Comparison of ENCODE assay signal across 18 mouse cellular contexts in the genomic region with DNA sequence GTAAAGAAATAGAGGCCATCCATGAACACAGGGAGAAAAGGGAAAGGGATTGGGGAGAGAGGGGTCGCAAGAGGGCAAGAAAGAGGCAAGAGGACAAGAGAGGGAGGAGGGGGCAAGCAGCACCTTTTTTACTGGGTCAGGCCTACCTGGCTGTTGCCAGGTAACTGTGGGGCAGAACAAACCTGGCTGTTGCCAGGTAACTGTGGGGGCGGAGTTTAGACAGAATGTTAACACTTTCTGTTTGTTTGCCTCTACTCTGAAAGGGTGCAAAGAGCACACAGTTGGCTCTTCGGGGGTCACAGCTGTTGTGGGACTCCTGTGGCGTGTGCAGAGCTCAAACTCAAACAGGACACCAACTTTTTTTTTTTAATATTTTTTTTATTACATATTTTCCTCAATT.
DNase-seq lines count a peak whose midpoint lies in the region; ATAC-seq and TF ChIP-seq lines count a peak whose summit lies in the region.
"Had no signal": no experiment of that assay in that cellular context is flagged by ENCODE, and none has a peak within 500 bp of the region (broad histone marks: within the 10 kb centered on the region; RNA-seq: fewer than 3 reads in every experiment).

No protein-coding gene starts in this region.

- H3K4me1 ChIP-seq in intestine, embryonic 15.5 days (replicated peaks): peaks cover 10% of the 10 kb centered on the region
- no peaks in the 10 kb centered on the region for H3K4me1 ChIP-seq in liver, postnatal 0 days (ENCODE audit: insufficient read depth)

- no peak overlapping the region for H3K4me3 ChIP-seq in intestine, embryonic 15.5 days (replicated peaks)
- no peak overlapping the region for H3K4me3 ChIP-seq in liver, postnatal 0 days (ENCODE audit: low read depth, low read length)
- H3K4me3 ChIP-seq: embryonic facial prominence, embryonic 12.5 days; forebrain, embryonic 15.5 days; midbrain, embryonic 13.5 days; neural tube, embryonic 15.5 days had no signal

- peak; percentile 61 for ATAC-seq in intestine, embryonic 15.5 days
- peak; percentile 84 for ATAC-seq in liver, postnatal 0 days
- ATAC-seq in inflammation-experienced regulatory T-cells, adult 6 months: no peak
- ATAC-seq: forebrain, embryonic 15.5 days; hindbrain, embryonic 16.5 days; midbrain, embryonic 13.5 days; Patski had no signal

- H3K9ac ChIP-seq in intestine, embryonic 15.5 days: no peak overlapping the region
- no peak overlapping the region for H3K9ac ChIP-seq in liver, postnatal 0 days (replicated peaks)
- H3K9ac ChIP-seq: embryonic facial prominence, embryonic 12.5 days; forebrain, embryonic 15.5 days; midbrain, embryonic 13.5 days; neural tube, embryonic 15.5 days had no signal

- no peaks in the 10 kb centered on the region for H3K9me3 ChIP-seq in intestine, embryonic 15.5 days
- no peaks in the 10 kb centered on the region for H3K9me3 ChIP-seq in liver, postnatal 0 days (ENCODE audit: low read length)
- H3K9me3 ChIP-seq: embryonic facial prominence, embryonic 12.5 days; forebrain, embryonic 15.5 days; midbrain, embryonic 13.5 days; neural tube, embryonic 15.5 days had no signal

- WGBS in intestine, embryonic 15.5 days: 59% methylated on average over 4 of the region's 4 CpGs
- 47% methylated on average over 4 of the region's 4 CpGs for WGBS in liver, postnatal 0 days (ENCODE audit: insufficient replicate concordance)

- H3K36me3 ChIP-seq in intestine, embryonic 15.5 days: no peaks in the 10 kb centered on the region
- H3K36me3 ChIP-seq in liver, postnatal 0 days (replicated peaks; ENCODE audit: insufficient read depth, low read length): no peaks in the 10 kb centered on the region
- H3K36me3 ChIP-seq: embryonic facial prominence, embryonic 12.5 days; forebrain, embryonic 15.5 days; midbrain, embryonic 13.5 days; neural tube, embryonic 15.5 days had no signal

- peak; percentile 84 for DNase-seq in R1 (ENCODE audit: low read depth, low spot score)
- peak; percentile 47 to 62 for DNase-seq in kidney, postnatal 36 days
- DNase-seq in liver, postnatal 0 days: peak; percentile 53
- no peak for DNase-seq in thymus, postnatal 36 days
- DNase-seq in thymus, postnatal 25 days: no peak
- DNase-seq: cerebellum, adult 8-10 months; heart, postnatal 4 days; lung, adult 2 months; right cerebral cortex, postnatal 4 days had no signal

- no peaks in the 10 kb centered on the region for H3K27me3 ChIP-seq in intestine, embryonic 15.5 days (replicated peaks)
- no peaks in the 10 kb centered on the region for H3K27me3 ChIP-seq in liver, postnatal 0 days (ENCODE audit: insufficient read depth, low read length)
- H3K27me3 ChIP-seq: embryonic facial prominence, embryonic 12.5 days; forebrain, embryonic 15.5 days; midbrain, embryonic 13.5 days; neural tube, embryonic 15.5 days; Patski had no signal

- no peak overlapping the region for H3K4me2 ChIP-seq in intestine, embryonic 15.5 days (replicated peaks)
- H3K4me2 ChIP-seq in liver, postnatal 0 days (ENCODE audit: low read depth, low read length): no peak overlapping the region
- H3K4me2 ChIP-seq: embryonic facial prominence, embryonic 12.5 days; forebrain, embryonic 15.5 days; midbrain, embryonic 13.5 days; neural tube, embryonic 15.5 days had no signal

- no peak for TF ChIP-seq EP300 in liver, postnatal 0 days (IDR thresholded peaks at IDR 0.05; ENCODE audit: low read depth)

- TF ChIP-seq CTCF in liver, postnatal 0 days (IDR thresholded peaks at IDR 0.05; ENCODE audit: low read depth): no peak

- H3K27ac ChIP-seq in intestine, embryonic 15.5 days: no peak overlapping the region
- H3K27ac ChIP-seq in liver, postnatal 0 days (ENCODE audit: low read depth): no peak overlapping the region
- H3K27ac ChIP-seq: embryonic facial prominence, embryonic 12.5 days; forebrain, embryonic 15.5 days; macrophage; midbrain, embryonic 13.5 days; neural tube, embryonic 15.5 days had no signal

Comparison
In these comparisons a context has a peak if more than half of its experiments do, and no peak if none do; other contexts are left out.
1. DNase-seq: peak in R1 (single experiment), kidney, postnatal 36 days (2 of 2) and liver, postnatal 0 days (single experiment); none in thymus, postnatal 36 days (0 of 2) and thymus, postnatal 25 days (single experiment).